Mouse (Mus musculus): ENCODE data around the gene Trim43b. TPM values are rescaled to one million over a fixed set of nuclear protein-coding genes. Genes with fewer than 3 reads are reported as not detected.
"Not testable (repeated sequence)": the region's sequence is repeated elsewhere in the genome, so short reads cannot be mapped to it uniquely, and the experiment has no call there.

Trim43b gene
- polyA plus RNA-seq (2015; fragmentation: Nextera tagmentation; extraction: Ambion mirVana), result not detected in 2 replicates

DNA sequence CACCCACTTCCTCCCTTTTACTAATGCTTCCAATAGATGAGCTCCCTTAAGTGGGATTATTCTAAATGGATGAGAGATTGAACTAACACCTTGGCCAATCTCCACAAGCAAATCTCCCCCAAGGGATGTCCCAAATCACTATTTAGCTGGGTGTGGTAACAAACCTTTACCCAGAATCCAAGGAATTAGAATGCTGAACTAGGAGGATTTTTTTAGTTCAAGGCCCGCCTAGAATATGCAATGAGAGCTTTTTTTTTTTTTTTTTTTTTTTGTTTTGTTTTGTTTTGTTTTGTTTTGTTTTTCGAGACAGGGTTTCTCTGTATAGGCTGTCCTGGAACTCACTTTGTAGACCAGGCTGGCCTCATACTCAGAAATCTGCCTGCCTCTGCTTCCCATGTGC lies at the start of gene Trim43b:
Gene Trim43b (minus strand): TSS at position 101 of the 400 bp plus-strand sequence.
- H3K4me2 ChIP-seq (ENCODE audit: low read length); H3K4me1 ChIP-seq (ENCODE audit: control insufficient read depth, insufficient read depth, low read length); H3K27ac ChIP-seq (ENCODE audit: low read length); H3K36me3 ChIP-seq (ENCODE audit: control insufficient read depth, insufficient read depth, low read length); H3K27me3 ChIP-seq (ENCODE audit: control insufficient read depth, insufficient read depth, low read depth, low read length); H3K9ac ChIP-seq (ENCODE audit: low read depth, low read length); H3K4me3 ChIP-seq (ENCODE audit: low read depth, low read length); H3K9me3 ChIP-seq (replicated peaks; ENCODE audit: control insufficient read depth, low read length, poor library complexity, severe bottlenecking); ATAC-seq: not testable (repeated sequence)
- WGBS, result 79% methylated on average over 2 of the region's 2 CpGs

DNA sequence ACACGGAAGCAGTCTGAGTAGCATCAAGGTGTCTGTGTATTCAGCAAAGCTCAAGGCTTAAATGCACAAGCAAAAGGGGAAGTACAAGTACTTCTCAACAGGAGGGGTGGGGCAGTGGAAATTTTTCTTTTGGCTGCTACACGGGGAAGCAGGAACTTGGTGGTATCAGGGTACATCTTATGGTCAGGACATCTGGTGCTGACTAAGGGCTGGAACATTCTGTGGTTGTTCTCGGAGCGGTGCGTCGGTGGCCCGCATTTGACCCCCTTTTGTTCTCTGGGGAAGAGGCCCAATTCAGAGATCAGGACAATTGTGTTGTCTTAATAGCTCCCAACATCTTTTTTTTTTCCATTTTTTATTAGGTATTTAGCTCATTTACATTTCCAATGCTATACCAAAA lies 11.9 kb upstream of the Trim43b start:
- H3K36me3 ChIP-seq (ENCODE audit: control insufficient read depth, insufficient read depth, low read length); H3K27ac ChIP-seq (ENCODE audit: low read length); H3K4me3 ChIP-seq (ENCODE audit: low read depth, low read length); H3K4me1 ChIP-seq (ENCODE audit: control insufficient read depth, insufficient read depth, low read length); H3K9me3 ChIP-seq (replicated peaks; ENCODE audit: control insufficient read depth, low read length, poor library complexity, severe bottlenecking); H3K9ac ChIP-seq (ENCODE audit: low read depth, low read length); H3K4me2 ChIP-seq (ENCODE audit: low read length); ATAC-seq; H3K27me3 ChIP-seq (ENCODE audit: control insufficient read depth, insufficient read depth, low read depth, low read length): not testable (repeated sequence)
- 90% methylated on average over 7 of the region's 7 CpGs for WGBS

DNA sequence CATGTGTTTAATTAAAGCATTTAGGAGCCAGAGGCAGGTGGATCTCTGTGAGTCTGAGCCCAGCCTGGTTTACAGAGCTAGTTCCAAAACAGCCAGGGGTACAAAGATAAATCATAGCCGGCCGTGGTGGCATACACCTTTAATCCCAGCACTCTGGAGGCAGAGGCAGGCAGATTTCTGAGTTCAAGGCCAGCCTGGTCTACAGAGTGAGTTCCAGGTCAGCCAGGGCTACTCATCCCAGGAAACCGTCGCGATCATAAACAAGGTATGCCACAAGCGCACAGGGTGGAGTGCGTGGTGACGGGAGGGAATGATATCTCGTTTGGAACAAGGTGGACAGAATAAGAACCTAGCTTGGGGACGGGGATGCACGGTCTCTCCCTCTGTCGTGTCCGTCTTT lies 5.9 kb downstream of the Trim43b start:
- ATAC-seq; H3K9ac ChIP-seq (ENCODE audit: low read depth, low read length); H3K27me3 ChIP-seq (ENCODE audit: control insufficient read depth, insufficient read depth, low read depth, low read length); H3K4me2 ChIP-seq (ENCODE audit: low read length); H3K9me3 ChIP-seq (replicated peaks; ENCODE audit: control insufficient read depth, low read length, poor library complexity, severe bottlenecking); H3K27ac ChIP-seq (ENCODE audit: low read length); H3K4me3 ChIP-seq (ENCODE audit: low read depth, low read length); H3K36me3 ChIP-seq (ENCODE audit: control insufficient read depth, insufficient read depth, low read length); H3K4me1 ChIP-seq (ENCODE audit: control insufficient read depth, insufficient read depth, low read length): not testable (repeated sequence)
- 94% methylated on average over 13 of the region's 13 CpGs for WGBS

DNA sequence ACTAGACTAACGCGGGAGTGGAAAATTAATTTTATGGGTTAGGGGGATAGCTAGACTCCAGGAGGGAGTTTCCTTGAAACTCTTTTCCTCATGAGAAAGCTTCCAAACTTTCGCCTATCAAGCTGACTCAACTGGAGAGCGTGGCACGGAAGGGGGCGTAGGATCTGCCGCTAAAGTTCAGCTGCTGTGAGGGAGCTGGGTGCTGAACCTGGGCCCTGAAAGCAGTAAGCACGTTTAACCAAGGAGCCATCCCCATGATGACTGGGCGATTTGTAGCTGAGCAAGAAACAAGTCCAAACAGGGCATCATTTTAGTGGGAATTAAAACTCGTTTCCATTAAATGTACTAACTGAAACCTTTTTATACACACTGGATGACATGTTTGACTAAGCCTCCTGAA lies 13.0 kb downstream of the Trim43b start:
- H3K36me3 ChIP-seq (ENCODE audit: control insufficient read depth, insufficient read depth, low read length), result not testable (repeated sequence)

DNA sequence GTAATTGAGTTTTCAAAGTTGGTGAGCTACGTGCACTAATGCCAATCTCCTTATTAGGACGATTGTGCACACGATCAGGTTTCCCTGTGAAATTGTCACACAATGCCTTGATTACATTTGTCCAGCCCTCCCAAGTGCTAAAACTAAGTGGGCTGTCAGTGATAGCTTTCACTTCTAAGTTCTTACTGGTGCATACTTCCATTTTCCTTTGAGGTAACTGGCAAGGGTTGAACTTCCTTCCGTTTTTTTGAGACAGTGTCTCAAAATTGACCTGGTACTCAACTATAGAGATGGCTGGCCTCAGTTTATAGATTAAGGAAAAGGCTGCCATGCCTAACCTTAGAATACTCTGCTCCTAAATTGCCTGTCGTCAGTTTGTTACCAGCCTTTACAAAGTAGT lies 16.1 kb downstream of the Trim43b start:
- not testable (repeated sequence) for H3K9me3 ChIP-seq (replicated peaks; ENCODE audit: control insufficient read depth, low read length, poor library complexity, severe bottlenecking); ATAC-seq

More for the DNA sequence above, 13.0 kb downstream of the Trim43b start:
- H3K4me2 ChIP-seq (ENCODE audit: low read length); H3K4me3 ChIP-seq (ENCODE audit: low read depth, low read length); ATAC-seq; H3K27me3 ChIP-seq (ENCODE audit: control insufficient read depth, insufficient read depth, low read depth, low read length); H3K4me1 ChIP-seq (ENCODE audit: control insufficient read depth, insufficient read depth, low read length); H3K27ac ChIP-seq (ENCODE audit: low read length); H3K9ac ChIP-seq (ENCODE audit: low read depth, low read length); H3K9me3 ChIP-seq (replicated peaks; ENCODE audit: control insufficient read depth, low read length, poor library complexity, severe bottlenecking): not testable (repeated sequence)
- 90% methylated on average over 10 of the region's 10 CpGs for WGBS

DNA sequence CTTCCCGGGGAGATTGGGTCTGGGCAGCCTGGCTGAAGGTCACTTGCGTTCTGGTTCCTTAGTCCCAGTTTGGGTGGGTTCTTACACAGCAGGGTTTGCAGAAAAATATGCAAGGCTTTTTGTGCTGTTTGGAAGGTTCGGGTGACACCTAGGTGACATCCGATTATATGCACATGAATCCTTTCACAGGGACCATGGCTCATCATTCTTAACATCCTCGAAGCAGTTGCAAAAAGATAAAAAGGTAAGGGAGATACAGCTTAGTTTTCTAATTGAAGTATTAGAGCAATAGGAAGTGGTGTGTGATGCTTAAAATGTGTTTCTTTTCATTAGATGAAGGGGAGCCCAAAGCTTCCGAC lies 25.5 kb downstream of the Trim43b start:
- H3K4me2 ChIP-seq (ENCODE audit: low read length), result peak overlapping the region; percentile 12; the same call in 1 of the 2 replicates
- H3K4me3 ChIP-seq (ENCODE audit: low read depth, low read length); H3K36me3 ChIP-seq (ENCODE audit: control insufficient read depth, insufficient read depth, low read length); H3K4me1 ChIP-seq (ENCODE audit: control insufficient read depth, insufficient read depth, low read length); H3K27ac ChIP-seq (ENCODE audit: low read length); H3K27me3 ChIP-seq (ENCODE audit: control insufficient read depth, insufficient read depth, low read depth, low read length); H3K9ac ChIP-seq (ENCODE audit: low read depth, low read length); H3K9me3 ChIP-seq (replicated peaks; ENCODE audit: control insufficient read depth, low read length, poor library complexity, severe bottlenecking); ATAC-seq: not testable (repeated sequence)
- WGBS, result 98% methylated on average over 2 of the region's 6 CpGs

More for the DNA sequence above, 16.1 kb downstream of the Trim43b start:
- not testable (repeated sequence) for H3K27ac ChIP-seq (ENCODE audit: low read length); H3K4me2 ChIP-seq (ENCODE audit: low read length); H3K4me1 ChIP-seq (ENCODE audit: control insufficient read depth, insufficient read depth, low read length); H3K4me3 ChIP-seq (ENCODE audit: low read depth, low read length); H3K36me3 ChIP-seq (ENCODE audit: control insufficient read depth, insufficient read depth, low read length); H3K27me3 ChIP-seq (ENCODE audit: control insufficient read depth, insufficient read depth, low read depth, low read length); H3K9ac ChIP-seq (ENCODE audit: low read depth, low read length)
- WGBS, result 97% methylated on average over 1 of the region's 5 CpGs

DNA sequence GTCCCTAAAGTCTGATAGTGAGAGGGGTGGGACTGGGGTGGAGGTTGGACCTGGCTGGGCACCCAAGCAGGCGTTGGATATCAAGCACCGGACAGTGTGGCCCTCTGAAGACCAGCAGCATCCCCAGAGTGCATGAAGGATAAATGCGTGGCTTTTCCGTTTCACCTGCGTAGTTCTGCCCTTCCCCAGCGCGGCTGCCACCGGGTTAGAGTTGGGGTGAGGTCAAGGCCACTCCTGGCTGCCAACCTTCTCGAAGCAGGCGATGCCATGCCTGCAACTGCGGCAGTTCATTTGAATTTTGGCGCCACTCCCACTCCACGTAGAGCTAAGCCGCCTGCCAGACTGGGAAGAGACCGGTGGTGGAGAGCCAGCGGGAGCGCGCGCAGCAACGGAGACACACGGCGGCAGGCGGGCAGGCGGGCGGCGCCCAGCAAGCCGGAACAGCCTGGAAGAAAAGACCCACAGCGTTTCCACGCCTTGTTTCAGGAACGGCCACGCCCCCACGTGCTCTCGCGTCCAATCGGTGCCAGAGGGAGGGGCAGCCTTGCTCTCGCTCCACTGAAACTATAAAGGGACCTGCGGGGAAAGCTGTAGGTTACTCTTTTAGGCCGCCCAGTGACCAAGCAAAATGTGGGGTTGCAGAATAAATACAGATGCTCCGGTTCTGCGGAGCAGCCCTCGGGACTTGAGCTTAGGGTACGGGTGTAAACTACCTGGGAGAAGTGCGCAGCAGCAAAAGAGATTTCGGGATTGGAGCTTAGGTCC lies 26.1 kb downstream of the Trim43b start:
- not testable (repeated sequence) for H3K36me3 ChIP-seq (ENCODE audit: control insufficient read depth, insufficient read depth, low read length); H3K9ac ChIP-seq (ENCODE audit: low read depth, low read length); H3K27me3 ChIP-seq (ENCODE audit: control insufficient read depth, insufficient read depth, low read depth, low read length); H3K4me1 ChIP-seq (ENCODE audit: control insufficient read depth, insufficient read depth, low read length); H3K9me3 ChIP-seq (replicated peaks; ENCODE audit: control insufficient read depth, low read length, poor library complexity, severe bottlenecking); H3K27ac ChIP-seq (ENCODE audit: low read length)
- Histone ChIP-seq H3K4me3 (ENCODE audit: low read depth, low read length) (peak overlapping the region; percentile 25), H3K4me2 (ENCODE audit: low read length) (peak overlapping the region; percentile 31)
- peak; percentile 99 for ATAC-seq
- 69% methylated on average over 37 of the region's 44 CpGs for WGBS

Other genes with a start within 250 kb of the Trim43b start
- not detected in 2 replicates for gene Bcl2a1a, start 135.9 kb downstream of the Trim43b start, polyA plus RNA-seq (2015; fragmentation: Nextera tagmentation; extraction: Ambion mirVana)
- 1.4 and 2.2 TPM in 2 replicates for gene Bcl2a1b, start 106.4 kb upstream of the Trim43b start, polyA plus RNA-seq (2015; fragmentation: Nextera tagmentation; extraction: Ambion mirVana)
- gene Gm29094, start 106.5 kb upstream of the Trim43b start, polyA plus RNA-seq (2015; fragmentation: Nextera tagmentation; extraction: Ambion mirVana), result not detected in 2 replicates
- gene Mthfs, start 117.8 kb upstream of the Trim43b start, polyA plus RNA-seq (2015; fragmentation: Nextera tagmentation; extraction: Ambion mirVana), result 11.3 and 12.9 TPM in 2 replicates

Measured in midbrain, embryonic 16.5 days (tissue).